Mouse (Mus musculus) liver, postnatal 0 days (tissue): ENCODE results near the gene Tyw3.

Source experiments
- CTCF ChIP-seq: sonication (generic); IDR thresholded peaks from 2 replicates; pipeline ENCODE4 v1.5.1; 2016; ENCODE audit warnings: antibody characterized with exemption, low read depth
- EP300 ChIP-seq: IDR thresholded peaks from 2 replicates; pipeline ENCODE4 v1.6.1; 2016; ENCODE audit warnings: antibody characterized with exemption, low read depth, mild to moderate bottlenecking

DNA sequence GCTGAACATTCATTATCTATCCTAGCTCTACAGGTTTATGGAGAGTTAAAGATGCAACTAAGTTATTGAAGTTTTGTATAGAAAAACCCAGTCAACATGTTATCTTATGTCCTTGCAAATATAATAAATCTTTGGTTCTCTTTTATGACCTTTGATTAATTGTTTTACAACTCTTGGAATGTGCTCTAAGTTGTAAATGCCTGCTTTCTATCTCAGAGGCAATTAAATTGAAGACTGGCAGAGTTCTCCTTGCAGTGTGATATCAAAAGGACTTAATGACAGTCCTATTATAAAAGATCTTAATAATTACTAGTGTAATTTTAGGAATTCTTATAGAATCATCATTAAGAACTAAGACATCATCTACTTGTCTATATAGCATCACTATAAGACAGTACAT, 5.2 kb upstream of the Tyw3 start:
- no peak for TF ChIP-seq CTCF
- no peak for TF ChIP-seq EP300
